Mouse (Mus musculus): ENCODE measurements around the gene AC129217.1. TPM values are rescaled to one million over a fixed set of nuclear protein-coding genes. Genes with fewer than 3 reads are reported as not detected.
A peak's percentile ranks its signal among the peaks of the same experiment; 100 is the strongest.

Gene AC129217.1
- polyA plus RNA-seq, 1 experiment from 2014 or later, result not detected

GRCm38 (mm10) chr19:8837251-8837791 lies 7.7 kb downstream of the AC129217.1 start, which contains the start of gene Bscl2:
Bscl2 (plus strand) TSS chr19:8837467.
- H3K4me3 ChIP-seq, result peak within 1 kb of the TSS; percentile 69
- DNase-seq (ENCODE audit: low spot score), result peak; percentile 89
- H3K36me3 ChIP-seq (replicated peaks), result peaks cover 51% of the 10 kb centered on the region
- no peaks in the 10 kb centered on the region for H3K27me3 ChIP-seq (replicated peaks; ENCODE audit: low read depth, poor library complexity, severe bottlenecking)
- peaks cover 39% of the 10 kb centered on the region for H3K4me1 ChIP-seq
- peak within 1 kb of the TSS; percentile 97 for H3K27ac ChIP-seq (replicated peaks)
- WGBS, result 2% methylated on average over 38 of the region's 38 CpGs
- no peaks in the 10 kb centered on the region for H3K9me3 ChIP-seq

- no peak for DNase-seq (ENCODE audit: low spot score)
- peaks cover 51% of the 10 kb centered on the region for H3K36me3 ChIP-seq (replicated peaks)
Measured at GRCm38 (mm10) chr19:8838041-8838730, 8.6 kb downstream of the AC129217.1 start.

GRCm38 (mm10) chr19:8839103-8839907 lies 9.7 kb downstream of the AC129217.1 start, which contains the start of gene Gng3:
Gng3 (minus strand) TSS chr19:8839194.
- H3K4me1 ChIP-seq, result peaks cover 39% of the 10 kb centered on the region
- no peaks in the 10 kb centered on the region for H3K9me3 ChIP-seq
- WGBS, result 43% methylated on average over 11 of the region's 11 CpGs
- H3K36me3 ChIP-seq (replicated peaks), result peaks cover 40% of the 10 kb centered on the region
- H3K27me3 ChIP-seq (replicated peaks; ENCODE audit: low read depth, poor library complexity, severe bottlenecking), result no peaks in the 10 kb centered on the region
- H3K4me3 ChIP-seq, result peak within 1 kb of the TSS; percentile 69
- DNase-seq (ENCODE audit: low spot score), result peak; percentile 66
- H3K27ac ChIP-seq (replicated peaks), result peak within 1 kb of the TSS; percentile 97

More at GRCm38 (mm10) chr19:8838041-8838730, 8.6 kb downstream of the AC129217.1 start:
- no peaks in the 10 kb centered on the region for H3K27me3 ChIP-seq (replicated peaks; ENCODE audit: low read depth, poor library complexity, severe bottlenecking)
- peak overlapping the region; percentile 97 for H3K27ac ChIP-seq (replicated peaks)
- peak overlapping the region; percentile 69 for H3K4me3 ChIP-seq
- H3K9me3 ChIP-seq, result no peaks in the 10 kb centered on the region
- WGBS, result 19% methylated on average over 15 of the region's 15 CpGs
- H3K4me1 ChIP-seq, result peaks cover 39% of the 10 kb centered on the region

- WGBS, result 23% methylated on average over 29 of the region's 29 CpGs
- Histone ChIP-seq H3K27me3 (replicated peaks; ENCODE audit: low read depth, poor library complexity, severe bottlenecking) (no peaks in the 10 kb centered on the region), H3K9me3 (no peaks in the 10 kb centered on the region), H3K4me3 (peak overlapping the region; percentile 69), H3K27ac (replicated peaks) (peak overlapping the region; percentile 76), H3K36me3 (replicated peaks) (peaks cover 31% of the 10 kb centered on the region), H3K4me1 (peaks cover 39% of the 10 kb centered on the region)
- peak; percentile 72 for DNase-seq (ENCODE audit: low spot score)
Measured at GRCm38 (mm10) chr19:8839908-8840791, 10.6 kb downstream of the AC129217.1 start.

- peaks cover 29% of the 10 kb centered on the region for H3K36me3 ChIP-seq (replicated peaks)
- WGBS, result 90% methylated on average over 7 of the region's 7 CpGs
- H3K27ac ChIP-seq (replicated peaks), result peak overlapping the region; percentile 76; the same call in 1 of the 2 replicates
- peak overlapping the region; percentile 69 for H3K4me3 ChIP-seq
- H3K27me3 ChIP-seq (replicated peaks; ENCODE audit: low read depth, poor library complexity, severe bottlenecking), result no peaks in the 10 kb centered on the region
- H3K9me3 ChIP-seq, result no peaks in the 10 kb centered on the region
- DNase-seq (ENCODE audit: low spot score), result no peak
- peaks cover 39% of the 10 kb centered on the region for H3K4me1 ChIP-seq
Measured at GRCm38 (mm10) chr19:8841012-8841411, 11.4 kb downstream of the AC129217.1 start.

GRCm38 (mm10) chr19:8842961-8843360 lies 13.4 kb downstream of the AC129217.1 start:
- H3K36me3 ChIP-seq (replicated peaks), result peaks cover 43% of the 10 kb centered on the region
- DNase-seq (ENCODE audit: low spot score), result no peak
- no peaks in the 10 kb centered on the region for H3K27me3 ChIP-seq (replicated peaks; ENCODE audit: low read depth, poor library complexity, severe bottlenecking)
- 88% methylated on average over 6 of the region's 6 CpGs for WGBS
- H3K9me3 ChIP-seq, result no peaks in the 10 kb centered on the region
- no peak overlapping the region for H3K4me3 ChIP-seq
- no peak overlapping the region for H3K27ac ChIP-seq (replicated peaks)
- H3K4me1 ChIP-seq, result peaks cover 34% of the 10 kb centered on the region

GRCm38 (mm10) chr19:8844371-8845129 lies 15.0 kb downstream of the AC129217.1 start:
- Histone ChIP-seq H3K36me3 (replicated peaks) (peaks cover 53% of the 10 kb centered on the region), H3K9me3 (no peaks in the 10 kb centered on the region), H3K4me3 (no peak overlapping the region), H3K4me1 (peaks cover 24% of the 10 kb centered on the region), H3K27ac (replicated peaks) (no peak overlapping the region), H3K27me3 (replicated peaks; ENCODE audit: low read depth, poor library complexity, severe bottlenecking) (no peaks in the 10 kb centered on the region)
- peak; percentile 77 for DNase-seq (ENCODE audit: low spot score)
- 65% methylated on average over 5 of the region's 5 CpGs for WGBS

- Histone ChIP-seq H3K27ac (replicated peaks) (no peak overlapping the region), H3K4me3 (no peak overlapping the region), H3K36me3 (replicated peaks) (peaks cover 36% of the 10 kb centered on the region), H3K4me1 (peaks cover 27% of the 10 kb centered on the region), H3K27me3 (replicated peaks; ENCODE audit: low read depth, poor library complexity, severe bottlenecking) (no peaks in the 10 kb centered on the region), H3K9me3 (no peaks in the 10 kb centered on the region)
- DNase-seq (ENCODE audit: low spot score), result no peak
- WGBS, result 77% methylated on average over 5 of the region's 5 CpGs
Measured at GRCm38 (mm10) chr19:8848356-8848755, 18.8 kb downstream of the AC129217.1 start.

GRCm38 (mm10) chr19:8850402-8850901 lies 20.9 kb downstream of the AC129217.1 start, which contains the start of gene Lrrn4cl:
Lrrn4cl (plus strand) TSS chr19:8850768.
- no peaks in the 10 kb centered on the region for H3K27me3 ChIP-seq (replicated peaks; ENCODE audit: low read depth, poor library complexity, severe bottlenecking)
- H3K4me1 ChIP-seq, result peaks cover 27% of the 10 kb centered on the region
- H3K4me3 ChIP-seq, result no peak within 1 kb of the TSS
- peak; percentile 55 for DNase-seq (ENCODE audit: low spot score)
- H3K9me3 ChIP-seq, result no peaks in the 10 kb centered on the region
- H3K36me3 ChIP-seq (replicated peaks), result peaks cover 35% of the 10 kb centered on the region
- H3K27ac ChIP-seq (replicated peaks), result peak within 1 kb of the TSS; percentile 31
- WGBS, result 21% methylated on average over 7 of the region's 7 CpGs

GRCm38 (mm10) chr19:8851639-8852038 lies 22.1 kb downstream of the AC129217.1 start:
- 58% methylated on average over 7 of the region's 7 CpGs for WGBS

More at GRCm38 (mm10) chr19:8851639-8852038, 22.1 kb downstream of the AC129217.1 start:
- H3K4me1 ChIP-seq, result peaks cover 27% of the 10 kb centered on the region
- H3K4me3 ChIP-seq, result no peak overlapping the region
- no peak for DNase-seq (ENCODE audit: low spot score)
- no peaks in the 10 kb centered on the region for H3K27me3 ChIP-seq (replicated peaks; ENCODE audit: low read depth, poor library complexity, severe bottlenecking)
- H3K27ac ChIP-seq (replicated peaks), result no peak overlapping the region; the same call in 1 of the 2 replicates
- H3K36me3 ChIP-seq (replicated peaks), result peaks cover 23% of the 10 kb centered on the region
- H3K9me3 ChIP-seq, result no peaks in the 10 kb centered on the region
